ENCODE assay signal across 9 mouse cellular contexts in the genomic region with DNA sequence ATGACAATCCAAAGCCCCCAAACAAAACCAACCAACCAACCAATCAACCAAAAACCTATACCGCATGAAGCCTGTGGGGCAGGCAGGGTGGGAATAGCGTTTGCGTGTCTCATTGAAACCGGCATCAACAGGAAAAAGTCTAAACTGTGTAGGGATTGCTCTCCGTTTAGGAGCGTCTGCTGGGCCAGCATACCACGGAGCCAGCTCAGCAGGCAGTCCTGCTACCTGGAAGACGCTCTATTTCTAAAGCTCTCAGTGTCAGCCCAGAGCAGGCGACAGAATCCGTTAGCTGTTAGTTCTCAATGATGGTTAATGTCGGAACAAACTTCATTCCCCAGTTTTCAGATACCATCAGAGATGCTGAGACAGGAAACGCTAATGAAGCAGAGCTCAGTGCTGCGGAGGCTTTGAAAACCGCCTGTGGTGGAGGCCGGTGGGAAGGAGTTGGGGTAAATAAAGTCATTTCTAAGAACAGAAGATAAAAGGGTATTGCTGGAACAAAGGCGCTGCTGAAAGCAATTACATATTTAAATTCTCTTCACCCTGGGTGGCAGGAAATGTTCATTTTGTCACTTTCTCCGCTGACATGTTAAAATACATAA. TPM values are rescaled to one million over a fixed set of nuclear protein-coding genes. Genes with fewer than 3 reads are reported as not detected.
DNase-seq lines count a peak whose midpoint lies in the region; ATAC-seq and TF ChIP-seq lines count a peak whose summit lies in the region.
"Had no signal": no experiment of that assay in that cellular context is flagged by ENCODE, and none has a peak within 500 bp of the region (broad histone marks: within the 10 kb centered on the region; RNA-seq: fewer than 3 reads in every experiment).

No protein-coding gene starts in this region.

- peak overlapping the region; percentile 4; the same call in 1 of the 2 replicates for H3K9ac ChIP-seq in heart, embryonic 11.5 days (ENCODE audit: low read depth, low read length)
- no peak overlapping the region for H3K9ac ChIP-seq in ES-E14 (ENCODE audit: insufficient read depth, low read depth, low read length, poor library complexity, severe bottlenecking)

- no peak for ATAC-seq in heart, embryonic 11.5 days (replicated peaks; ENCODE audit: insufficient number of reproducible peaks, low FRiP score, low TSS enrichment)
- 0 out of 2 replicates have a peak, but pooled peaks have one; percentile 26 for ATAC-seq in megakaryocyte-erythroid progenitor cell, adult 5-6 weeks (replicated peaks; ENCODE audit: low FRiP score, low TSS enrichment, poor library complexity, severe bottlenecking)

- peak overlapping the region; percentile 20 for H3K4me3 ChIP-seq in heart, embryonic 11.5 days (ENCODE audit: low read depth, low read length)
- H3K4me3 ChIP-seq in ES-E14 (ENCODE audit: insufficient read depth in 1 of 2, low read depth in 1 of 2, low read length in 2 of 2, poor library complexity in 1 of 2, severe bottlenecking in 1 of 2), result no peak overlapping the region

- H3K36me3 ChIP-seq in heart, embryonic 11.5 days (ENCODE audit: control insufficient read depth, insufficient read depth, low read length), result no peaks in the 10 kb centered on the region
- H3K36me3 ChIP-seq in ES-E14 (ENCODE audit: control insufficient read depth, insufficient read depth, low read length, poor library complexity, severe bottlenecking), result no peaks in the 10 kb centered on the region
- H3K36me3 ChIP-seq: G1E had no signal

- no peak for DNase-seq in heart, postnatal 14 days
- peak; percentile 20 for DNase-seq in ES-E14 (ENCODE audit: low read depth, low spot score)
- peak; percentile 11 for DNase-seq in forelimb bud, embryonic 11.5 days (ENCODE audit: low read depth, low spot score)
- peak; percentile 2 for DNase-seq in yolk sac, embryonic 10.5 days (ENCODE audit: low spot score)
- DNase-seq in adrenal gland, postnatal 4 days (ENCODE audit: low spot score in 2 of 2), result no peak
- DNase-seq in kidney, postnatal 25 days, result no peak

- 2% methylated on average over 17 of the region's 17 CpGs for WGBS in heart, embryonic 11.5 days (ENCODE audit: insufficient replicate concordance)

- H3K4me2 ChIP-seq in heart, embryonic 11.5 days, result peak overlapping the region; percentile 57

- no peak overlapping the region for H3K27ac ChIP-seq in heart, embryonic 11.5 days (ENCODE audit: low read depth, low read length)
- H3K27ac ChIP-seq in ES-E14 (ENCODE audit: insufficient read depth, low read depth, low read length, poor library complexity, severe bottlenecking), result no peak overlapping the region

- peaks cover 8% of the 10 kb centered on the region for H3K9me3 ChIP-seq in heart, embryonic 11.5 days (replicated peaks; ENCODE audit: control insufficient read depth, low read length)
- H3K9me3 ChIP-seq in ES-E14 (ENCODE audit: control insufficient read depth, insufficient read depth, low read depth, low read length), result no peaks in the 10 kb centered on the region

- in situ Hi-C loops in ES-E14 (cut with MboI; ENCODE audit: low sequenced_read_pairs in 2 of 2, unreplicated experiment in 2 of 2), result no loop called here

- intact Hi-C loops in heart, postnatal 14 days (cut with DNase I), result no loop called here

- H3K4me1 ChIP-seq in heart, embryonic 11.5 days (ENCODE audit: control insufficient read depth, insufficient read depth, low read length), result no peaks in the 10 kb centered on the region
- peaks cover 0 to 6% of the 10 kb centered on the region in 2 experiments; a peak in 2 of 4 replicates for H3K4me1 ChIP-seq in ES-E14 (ENCODE audit: control insufficient read depth in 2 of 2, insufficient read depth in 2 of 2, low read length in 2 of 2, poor library complexity in 1 of 2)

- peaks cover 2% of the 10 kb centered on the region for H3K27me3 ChIP-seq in heart, embryonic 11.5 days (ENCODE audit: control insufficient read depth, insufficient read depth, low read length)

TF ChIP-seq in ES-E14, 5 proteins besides CTCF, POLR2A, EP300 and RAD21:
- no peak for TF ChIP-seq ZNF384 (IDR thresholded peaks at IDR 0.05; ENCODE audit: low read depth, low read length)
- no peak for TF ChIP-seq HCFC1 (IDR thresholded peaks at IDR 0.05; ENCODE audit: borderline replicate concordance, insufficient read depth, low read length)
- TF ChIP-seq MAFK (IDR thresholded peaks at IDR 0.05; ENCODE audit: insufficient read depth, low read depth, low read length), result no peak
- TF ChIP-seq ZC3H11A (IDR thresholded peaks at IDR 0.05; ENCODE audit: borderline replicate concordance, low read depth, low read length), result no peak
- no peak for TF ChIP-seq CHD2 (IDR thresholded peaks at IDR 0.05; ENCODE audit: low read depth, low read length)

RNA-seq across cellular contexts. Expression of gene Gm5617, which starts 42.9 kb away (rescaled TPM):
- 25.6 and 30.7 TPM in 2 replicates for polyA plus RNA-seq in heart, embryonic 11.5 days (2014; fragmentation: Nextera tagmentation; extraction: Ambion mirVana)
- 10 to 100 TPM; 18.5 to 23.1 TPM for total RNA-seq in heart, postnatal 14 days (2021)
- total RNA-seq in ES-E14 (2012; rRNA removed), result 21.9 and 32.5 TPM in 2 replicates
- total RNA-seq in megakaryocyte-erythroid progenitor cell, adult 5-6 weeks (2014; fragmentation: Nextera tagmentation), result 11.3 and 17.5 TPM in 2 replicates
- 1.4 and 8.0 TPM in 2 replicates for total RNA-seq in megakaryocyte-erythroid progenitor cell, adult 5-6 weeks (2017)
- 10 to 100 TPM; 25.7 to 26.9 TPM for total RNA-seq in adrenal gland, postnatal 4 days (2021)

RNA-seq across cellular contexts. Expression of gene Rbm7, which starts 43.0 kb away (rescaled TPM):
- polyA plus RNA-seq in heart, embryonic 11.5 days (2014; fragmentation: Nextera tagmentation; extraction: Ambion mirVana), result 88.4 and 95.9 TPM in 2 replicates
- 10 to 100 TPM; 26.8 to 29.6 TPM for total RNA-seq in heart, postnatal 14 days (2021)
- 29.9 and 40.0 TPM in 2 replicates for total RNA-seq in ES-E14 (2012; rRNA removed)
- total RNA-seq in megakaryocyte-erythroid progenitor cell, adult 5-6 weeks (2014; fragmentation: Nextera tagmentation), result 76.9 and 82.0 TPM in 2 replicates
- 102 and 112 TPM in 2 replicates for total RNA-seq in megakaryocyte-erythroid progenitor cell, adult 5-6 weeks (2017)
- total RNA-seq in adrenal gland, postnatal 4 days (2021), result 10 to 100 TPM; 72.9 to 85.9 TPM

RNA-seq across cellular contexts. Expression of gene Rexo2, which starts 57.7 kb away (rescaled TPM):
- 86.4 and 96.7 TPM in 2 replicates for polyA plus RNA-seq in heart, embryonic 11.5 days (2014; fragmentation: Nextera tagmentation; extraction: Ambion mirVana)
- total RNA-seq in heart, postnatal 14 days (2021), result 10 to 100 TPM; 57.4 to 62.1 TPM
- 55.5 and 64.7 TPM in 2 replicates for total RNA-seq in ES-E14 (2012; rRNA removed)
- total RNA-seq in megakaryocyte-erythroid progenitor cell, adult 5-6 weeks (2014; fragmentation: Nextera tagmentation), result 209 and 214 TPM in 2 replicates
- 319 and 373 TPM in 2 replicates for total RNA-seq in megakaryocyte-erythroid progenitor cell, adult 5-6 weeks (2017)
- total RNA-seq in adrenal gland, postnatal 4 days (2021), result 10 to 100 TPM; 63.8 to 65.4 TPM

Comparison
In these comparisons a context has a peak if more than half of its experiments do, and no peak if none do; other contexts are left out.
1. DNase-seq: peak in ES-E14 (single experiment), forelimb bud, embryonic 11.5 days (single experiment) and yolk sac, embryonic 10.5 days (single experiment); none in heart, postnatal 14 days (0 of 2), adrenal gland, postnatal 4 days (0 of 2) and kidney, postnatal 25 days (0 of 2).